Mouse (Mus musculus) liver, adult 2 months (tissue): ENCODE measurements at regions not wholly inside any gene's neighbourhood (a gene's known extent, or its start where the extent isn't known, plus 50 kb on each side); places are given as distances from the start of the nearest gene placed in this dataset.

Experiments used
- CTCF ChIP-seq: fragments of 200-500 bp; IDR thresholded peaks from 2 replicates; pipeline ENCODE4 v1.5.1; 2011; ENCODE audit warnings: low read depth, low read length, control low read depth
- POLR2A ChIP-seq: fragments of 200-500 bp; IDR thresholded peaks from 2 replicates; pipeline ENCODE4 v1.6.1; 2011; ENCODE audit warnings: low read length, control low read depth; ENCODE audit not compliant: insufficient read depth; ENCODE audit errors: extremely low read depth

DNA sequence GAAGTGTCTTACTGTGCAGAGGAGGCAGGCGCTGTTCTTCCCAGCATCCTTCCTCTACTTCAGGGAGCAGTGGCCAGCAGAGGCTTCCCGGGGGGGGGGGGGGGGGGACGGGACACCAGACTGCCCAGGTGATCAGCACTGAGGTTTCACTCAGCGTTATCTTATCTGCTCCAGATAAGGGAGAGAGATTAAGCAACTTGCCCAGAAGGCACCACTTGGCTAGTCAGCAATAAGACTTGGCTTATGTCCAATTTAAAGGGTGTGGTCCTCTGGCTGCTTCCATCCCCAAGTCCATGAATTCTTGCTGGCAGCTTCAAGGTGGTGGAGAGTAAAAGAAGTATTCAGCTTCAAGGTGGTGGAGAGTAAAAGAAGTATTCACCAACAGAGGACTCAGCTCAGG lies 108.9 kb upstream of the Ptch1 start:
- TF ChIP-seq CTCF (no peak), POLR2A (no peak)
